Mouse (Mus musculus): ENCODE results near the gene Kcnj10. TPM values are rescaled to one million over a fixed set of nuclear protein-coding genes. Genes with fewer than 3 reads are reported as not detected.
A peak's percentile ranks its signal among the peaks of the same experiment; 100 is the strongest.

Gene Kcnj10
- polyA plus RNA-seq, 1 experiment = 2.3 TPM

- Histone ChIP-seq H3K27ac (ENCODE audit: control insufficient read depth, insufficient read depth, low read depth, low read length, poor library complexity) (no peak overlapping the region), H3K4me1 (ENCODE audit: control insufficient read depth, insufficient read depth, low read length) (peaks cover 1% of the 10 kb centered on the region; the same call in 1 of the 2 replicates), H3K4me3 (replicated peaks; ENCODE audit: control insufficient read depth, low read depth, low read length) (no peak overlapping the region)
- TF ChIP-seq POLR2A (IDR thresholded peaks at IDR 0.05; ENCODE audit: borderline replicate concordance, control insufficient read depth, low read depth, low read length) (no peak), CTCF (IDR thresholded peaks at IDR 0.05; ENCODE audit: control insufficient read depth, insufficient read depth, low read length) (no peak)
- 76% methylated on average over 5 of the region's 5 CpGs for WGBS
Observed at GRCm38 (mm10) chr1:172323298-172323697, 17.7 kb upstream of the Kcnj10 start.

- peaks cover 1% of the 10 kb centered on the region; the same call in 1 of the 2 replicates for H3K4me1 ChIP-seq (ENCODE audit: control insufficient read depth, insufficient read depth, low read length)
- WGBS = 67% methylated on average over 6 of the region's 6 CpGs
- H3K27ac ChIP-seq (ENCODE audit: control insufficient read depth, insufficient read depth, low read depth, low read length, poor library complexity) = no peak overlapping the region
- TF ChIP-seq CTCF (IDR thresholded peaks at IDR 0.05; ENCODE audit: control insufficient read depth, insufficient read depth, low read length) (no peak), POLR2A (IDR thresholded peaks at IDR 0.05; ENCODE audit: borderline replicate concordance, control insufficient read depth, low read depth, low read length) (no peak)
- H3K4me3 ChIP-seq (replicated peaks; ENCODE audit: control insufficient read depth, low read depth, low read length) = no peak overlapping the region
Observed at GRCm38 (mm10) chr1:172323801-172324359, 17.1 kb upstream of the Kcnj10 start.

GRCm38 (mm10) chr1:172324725-172325124 is 16.3 kb upstream of the Kcnj10 start:
- WGBS = 23% methylated on average over 7 of the region's 7 CpGs
- Histone ChIP-seq H3K4me1 (ENCODE audit: control insufficient read depth, insufficient read depth, low read length) (peaks cover 1% of the 10 kb centered on the region; the same call in 1 of the 2 replicates), H3K4me3 (replicated peaks; ENCODE audit: control insufficient read depth, low read depth, low read length) (no peak overlapping the region), H3K27ac (ENCODE audit: control insufficient read depth, insufficient read depth, low read depth, low read length, poor library complexity) (no peak overlapping the region)
- TF ChIP-seq POLR2A (IDR thresholded peaks at IDR 0.05; ENCODE audit: borderline replicate concordance, control insufficient read depth, low read depth, low read length) (no peak), CTCF (IDR thresholded peaks at IDR 0.05; ENCODE audit: control insufficient read depth, insufficient read depth, low read length) (peak; percentile 95)

- Histone ChIP-seq H3K27ac (ENCODE audit: control insufficient read depth, insufficient read depth, low read depth, low read length, poor library complexity) (no peak overlapping the region), H3K4me3 (replicated peaks; ENCODE audit: control insufficient read depth, low read depth, low read length) (peak overlapping the region; percentile 45), H3K4me1 (ENCODE audit: control insufficient read depth, insufficient read depth, low read length) (peaks cover 1% of the 10 kb centered on the region; the same call in 1 of the 2 replicates)
- no peak; the same call in 1 of the 2 replicates for TF ChIP-seq POLR2A (IDR thresholded peaks at IDR 0.05; ENCODE audit: borderline replicate concordance, control insufficient read depth, low read depth, low read length)
- peak; percentile 85 for TF ChIP-seq CTCF (IDR thresholded peaks at IDR 0.05; ENCODE audit: control insufficient read depth, insufficient read depth, low read length)
- WGBS = 21% methylated on average over 94 of the region's 94 CpGs
Observed at GRCm38 (mm10) chr1:172325680-172326535, 15.1 kb upstream of the Kcnj10 start.

- no peak overlapping the region for H3K4me3 ChIP-seq (replicated peaks; ENCODE audit: control insufficient read depth, low read depth, low read length)
- 52% methylated on average over 11 of the region's 11 CpGs for WGBS
- H3K27ac ChIP-seq (ENCODE audit: control insufficient read depth, insufficient read depth, low read depth, low read length, poor library complexity) = no peak overlapping the region
- H3K4me1 ChIP-seq (ENCODE audit: control insufficient read depth, insufficient read depth, low read length) = peaks cover 2% of the 10 kb centered on the region
- TF ChIP-seq POLR2A (IDR thresholded peaks at IDR 0.05; ENCODE audit: borderline replicate concordance, control insufficient read depth, low read depth, low read length) (no peak), CTCF (IDR thresholded peaks at IDR 0.05; ENCODE audit: control insufficient read depth, insufficient read depth, low read length) (no peak)
Observed at GRCm38 (mm10) chr1:172326684-172327083, 14.3 kb upstream of the Kcnj10 start.

GRCm38 (mm10) chr1:172327206-172328001 is 13.6 kb upstream of the Kcnj10 start:
- H3K27ac ChIP-seq (ENCODE audit: control insufficient read depth, insufficient read depth, low read depth, low read length, poor library complexity) = no peak overlapping the region
- 59% methylated on average over 16 of the region's 16 CpGs for WGBS
- no peak for TF ChIP-seq CTCF (IDR thresholded peaks at IDR 0.05; ENCODE audit: control insufficient read depth, insufficient read depth, low read length)
- no peak overlapping the region for H3K4me3 ChIP-seq (replicated peaks; ENCODE audit: control insufficient read depth, low read depth, low read length)
- H3K4me1 ChIP-seq (ENCODE audit: control insufficient read depth, insufficient read depth, low read length) = peaks cover 2% of the 10 kb centered on the region

GRCm38 (mm10) chr1:172328041-172328440 is 13.0 kb upstream of the Kcnj10 start:
- no peak overlapping the region for H3K27ac ChIP-seq (ENCODE audit: control insufficient read depth, insufficient read depth, low read depth, low read length, poor library complexity)
- WGBS = 63% methylated on average over 3 of the region's 3 CpGs
- no peak for TF ChIP-seq POLR2A (IDR thresholded peaks at IDR 0.05; ENCODE audit: borderline replicate concordance, control insufficient read depth, low read depth, low read length)
- TF ChIP-seq CTCF (IDR thresholded peaks at IDR 0.05; ENCODE audit: control insufficient read depth, insufficient read depth, low read length) = no peak
- no peak overlapping the region for H3K4me3 ChIP-seq (replicated peaks; ENCODE audit: control insufficient read depth, low read depth, low read length)
- peaks cover 2% of the 10 kb centered on the region for H3K4me1 ChIP-seq (ENCODE audit: control insufficient read depth, insufficient read depth, low read length)

- WGBS = 67% methylated on average over 7 of the region's 7 CpGs
- H3K4me3 ChIP-seq (replicated peaks; ENCODE audit: control insufficient read depth, low read depth, low read length) = no peak overlapping the region
- no peak overlapping the region for H3K27ac ChIP-seq (ENCODE audit: control insufficient read depth, insufficient read depth, low read depth, low read length, poor library complexity)
- H3K4me1 ChIP-seq (ENCODE audit: control insufficient read depth, insufficient read depth, low read length) = peaks cover 2% of the 10 kb centered on the region
- no peak for TF ChIP-seq POLR2A (IDR thresholded peaks at IDR 0.05; ENCODE audit: borderline replicate concordance, control insufficient read depth, low read depth, low read length)
- no peak for TF ChIP-seq CTCF (IDR thresholded peaks at IDR 0.05; ENCODE audit: control insufficient read depth, insufficient read depth, low read length)
Observed at GRCm38 (mm10) chr1:172328461-172328860, 12.5 kb upstream of the Kcnj10 start.

All from bone marrow, adult 2 months (tissue).